Mouse (Mus musculus): ENCODE measurements around the gene Olfr251.
"Not testable (repeated sequence)": the region's sequence is repeated elsewhere in the genome, so short reads cannot be mapped to it uniquely, and the experiment has no call there.

The Olfr251 gene

GRCm38 (mm10) chr9:38376786-38377185 lies at the start of gene Olfr251:
Olfr251 (plus strand) TSS chr9:38377086.
- DNase-seq (ENCODE audit: low spot score in 2 of 2) = no peak

GRCm38 (mm10) chr9:38328760-38329159 lies 48.1 kb upstream of the Olfr251 start, which contains the start of gene Olfr25:
Olfr25 (plus strand) TSS chr9:38329060.
- DNase-seq (ENCODE audit: low spot score in 2 of 2) = no peak

DNA sequence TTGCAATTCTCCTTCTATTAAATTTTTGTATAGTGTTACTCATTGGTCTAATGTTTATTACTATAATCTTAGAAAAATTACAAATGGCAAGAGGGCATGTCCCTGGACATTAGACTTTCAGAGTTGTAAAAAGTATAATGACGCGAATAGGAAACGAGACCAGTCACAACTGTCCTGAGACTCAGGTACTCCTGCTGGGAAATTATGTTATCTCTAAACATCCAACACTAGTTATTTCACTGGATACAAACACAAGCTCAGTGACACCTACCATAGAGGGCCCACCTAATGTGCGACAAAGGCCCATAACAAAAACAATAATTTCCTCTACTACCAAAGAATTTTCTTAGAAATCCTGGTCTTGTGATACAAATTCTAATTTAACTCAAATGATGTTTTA lies 28.8 kb upstream of the Olfr251 start, which contains the start of gene Olfr898:
Gene Olfr898, plus strand, starts transcription at position 301 of the 400 bp plus-strand sequence.
- DNase-seq (ENCODE audit: low spot score in 2 of 2) = no peak

GRCm38 (mm10) chr9:38366596-38366995 lies 10.3 kb upstream of the Olfr251 start, which contains the start of gene Olfr250:
Olfr250 (plus strand) TSS chr9:38366896.
- no peak for DNase-seq (ENCODE audit: low spot score in 2 of 2)

DNA sequence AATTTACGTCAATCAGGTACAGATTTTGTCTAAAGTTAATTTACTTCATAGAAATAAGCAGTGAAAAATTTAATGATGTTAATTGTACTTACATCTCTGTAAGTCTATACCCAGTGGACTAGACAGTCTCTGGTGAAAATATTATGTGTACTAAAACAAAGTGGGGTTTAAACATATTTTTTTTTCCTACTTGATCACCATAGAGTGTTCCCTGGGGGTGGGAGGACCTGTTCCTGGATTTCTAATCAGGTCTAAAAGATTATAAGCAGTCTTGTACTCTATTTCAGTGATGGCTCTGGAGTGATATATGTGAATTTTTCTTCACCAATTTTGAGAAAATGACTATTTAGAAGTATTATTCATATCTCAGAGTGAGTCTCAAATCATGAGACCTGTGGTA lies 24.5 kb downstream of the Olfr251 start, which contains the start of gene Olfr147:
Gene Olfr147, plus strand, starts transcription at position 301 of the 400 bp plus-strand sequence.
- no peak for DNase-seq (ENCODE audit: low spot score in 2 of 2)

DNA sequence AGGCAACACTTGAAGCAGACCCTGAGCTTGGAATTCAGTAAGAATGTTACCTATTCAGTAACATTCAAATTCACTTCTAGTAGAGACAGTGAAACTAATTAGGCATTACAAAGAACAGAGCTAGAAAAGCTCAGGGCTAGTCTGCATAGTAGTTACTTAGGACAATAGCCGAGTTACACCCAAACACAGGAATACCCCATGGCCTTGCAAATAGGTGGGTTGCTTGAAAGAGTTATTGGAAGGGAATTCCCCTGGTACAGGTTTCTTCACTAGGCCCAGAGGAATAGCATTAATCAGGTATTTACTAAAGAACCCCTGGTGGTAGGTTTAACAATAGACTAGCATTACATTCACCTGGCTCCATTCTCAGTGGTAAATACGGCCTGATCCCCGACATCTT lies 30.6 kb downstream of the Olfr251 start:
- not testable (repeated sequence) for DNase-seq (ENCODE audit: low spot score in 2 of 2)

- not testable (repeated sequence) for DNase-seq (ENCODE audit: low spot score in 2 of 2)
Measured at GRCm38 (mm10) chr9:38413502-38413901, 36.6 kb downstream of the Olfr251 start.

DNA sequence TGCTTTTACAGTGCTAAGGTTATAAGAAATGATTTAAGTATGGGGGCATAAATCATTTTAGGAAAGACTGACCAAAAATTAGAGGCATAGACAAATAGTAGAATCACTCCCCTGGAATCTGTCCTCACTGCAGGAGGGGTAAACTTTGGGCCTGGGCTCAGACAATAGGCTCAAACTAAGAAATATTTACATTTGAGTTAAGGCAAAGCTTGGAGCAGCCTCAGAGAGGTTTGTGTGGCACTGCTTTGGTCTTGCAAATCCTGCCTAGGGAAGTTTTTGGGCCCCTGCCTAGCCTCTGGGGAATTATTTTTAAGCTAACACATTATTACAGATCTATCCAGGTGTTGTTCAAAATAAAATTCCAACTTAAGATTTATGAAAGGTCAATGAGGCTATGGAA lies 46.9 kb downstream of the Olfr251 start:
- DNase-seq (ENCODE audit: low spot score in 2 of 2) = no peak

- no peak for DNase-seq (ENCODE audit: low spot score in 2 of 2)
Measured at GRCm38 (mm10) chr9:38427026-38427425, 50.1 kb downstream of the Olfr251 start.

- DNase-seq (ENCODE audit: low spot score in 2 of 2) = no peak
Measured at GRCm38 (mm10) chr9:38429155-38429554, 52.3 kb downstream of the Olfr251 start, which contains the start of gene Olfr901. Olfr901 (plus strand) TSS chr9:38429455.
